Mouse (Mus musculus) layer of hippocampus, adult 11-12 months (tissue): ENCODE measurements around the gene Mex3a.

ENCODE experiments used
- DNase-seq: peaks from one replicate; pipeline ENCODE4 v3.0.0; 2022; ENCODE audit warnings: low spot score

Gene Mex3a

DNA sequence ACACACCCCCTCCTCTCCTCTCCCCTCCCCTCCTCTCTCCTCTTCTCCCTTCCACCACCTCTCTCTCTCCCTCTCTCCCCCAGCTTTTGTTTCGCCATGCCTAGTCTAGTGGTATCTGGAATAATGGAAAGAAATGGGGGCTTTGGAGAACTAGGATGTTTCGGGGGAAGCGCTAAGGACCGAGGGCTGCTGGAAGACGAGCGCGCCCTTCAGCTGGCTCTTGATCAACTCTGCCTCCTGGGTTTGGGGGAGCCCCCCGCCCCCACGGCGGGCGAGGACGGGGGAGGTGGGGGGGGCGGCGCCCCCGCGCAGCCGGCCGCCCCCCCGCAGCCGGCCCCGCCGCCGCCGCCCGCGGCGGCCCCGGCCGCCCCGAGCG, at the start of gene Mex3a:
TSS of gene Mex3a (plus strand) at position 97 of the 376 bp plus-strand sequence.
- DNase-seq = no peak

DNA sequence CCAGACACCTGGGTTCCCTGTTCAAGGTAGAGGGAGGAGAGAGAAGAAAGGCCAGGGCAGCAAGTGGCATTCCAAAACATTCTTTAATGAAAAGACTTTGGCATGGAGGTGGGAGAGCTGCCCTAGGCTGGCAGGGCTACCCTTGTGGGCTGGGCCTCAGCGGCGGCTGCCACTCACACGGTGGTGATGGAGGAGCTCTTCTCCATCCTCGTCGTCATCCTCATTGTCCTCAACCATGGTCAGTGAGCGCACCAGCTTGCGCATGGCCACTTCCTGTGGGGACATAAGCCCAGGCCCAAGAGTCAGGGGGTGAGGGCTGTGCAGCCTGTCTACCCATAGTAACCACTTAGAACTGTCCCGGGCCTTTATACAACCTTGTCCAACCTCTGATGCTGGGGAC, 49.1 kb upstream of the Mex3a start:
- DNase-seq = no peak

DNA sequence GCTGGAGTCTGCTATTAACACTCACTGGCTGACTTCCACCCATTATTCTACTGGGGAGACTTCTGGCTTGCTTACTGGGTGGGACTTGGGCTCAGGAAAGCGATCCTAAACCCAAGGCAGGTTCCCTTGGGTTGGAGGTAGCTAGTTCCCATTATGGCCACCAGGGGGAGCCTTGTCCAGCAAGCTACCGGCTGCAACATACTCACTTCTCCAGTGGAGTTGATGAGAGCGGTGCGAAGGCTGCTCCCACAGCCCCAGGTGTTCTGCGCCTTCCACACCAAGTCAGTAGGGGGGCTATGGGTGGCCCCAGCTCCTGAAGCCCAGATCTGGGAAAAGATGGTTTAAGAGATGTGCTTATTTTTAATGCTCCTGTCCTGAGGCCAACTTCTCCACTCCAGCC, 48.6 kb upstream of the Mex3a start:
- peak; percentile 84 for DNase-seq

DNA sequence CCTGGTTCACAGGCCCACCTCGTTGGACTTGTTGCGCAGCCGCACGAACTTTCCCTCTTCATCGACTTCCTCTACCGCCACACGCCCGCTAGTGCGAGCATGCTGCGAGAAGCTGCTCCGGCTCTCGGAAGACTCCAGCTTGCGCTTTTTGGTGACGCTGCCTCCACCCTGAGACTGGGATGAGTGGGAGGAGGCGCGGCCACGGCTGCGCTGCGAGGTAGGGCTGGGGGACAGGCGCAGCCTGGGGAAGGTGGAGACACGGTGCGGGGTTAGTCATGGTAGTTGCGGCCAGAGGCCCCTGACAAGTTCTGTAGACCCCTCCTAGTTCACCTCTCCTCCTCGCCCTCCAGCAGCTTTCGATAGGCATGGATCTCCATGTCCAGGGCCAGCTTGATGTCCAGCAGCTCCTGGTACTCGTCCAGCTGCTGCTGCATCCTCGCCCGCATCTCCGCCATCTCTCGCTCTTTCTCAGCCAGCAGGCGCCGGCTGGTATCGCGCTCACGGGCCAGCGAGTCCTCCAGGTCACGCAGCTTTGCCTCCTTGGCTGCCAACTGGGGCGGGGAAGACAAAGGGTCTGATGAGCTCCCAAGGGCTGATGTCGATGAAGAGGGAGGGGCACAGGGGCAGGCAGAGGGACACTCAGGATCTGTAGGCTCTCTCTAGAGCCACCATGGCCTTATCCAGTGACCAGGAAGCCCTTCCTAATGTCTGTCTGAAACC, 47.4 kb upstream of the Mex3a start:
- DNase-seq = no peak

DNA sequence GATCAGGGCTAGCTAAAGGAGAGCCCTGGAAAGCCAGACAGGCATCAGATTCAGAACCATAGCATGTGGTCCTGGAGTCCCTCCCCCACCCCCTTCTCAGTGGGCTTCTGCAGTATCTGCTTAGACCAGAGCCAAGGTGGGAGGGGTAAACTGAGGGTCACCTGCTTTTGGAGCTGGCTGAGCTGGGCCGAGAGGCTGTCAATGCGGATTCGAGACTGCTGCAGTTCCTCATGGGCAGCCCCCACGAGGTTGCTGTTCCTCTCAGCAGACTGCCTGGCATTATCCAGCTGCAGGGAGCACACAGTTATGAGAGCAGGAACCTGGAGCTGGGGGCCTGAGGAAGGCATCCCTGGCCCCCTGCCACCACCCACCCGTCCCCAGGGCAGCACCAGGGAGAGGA, 46.2 kb upstream of the Mex3a start:
- no peak for DNase-seq

DNA sequence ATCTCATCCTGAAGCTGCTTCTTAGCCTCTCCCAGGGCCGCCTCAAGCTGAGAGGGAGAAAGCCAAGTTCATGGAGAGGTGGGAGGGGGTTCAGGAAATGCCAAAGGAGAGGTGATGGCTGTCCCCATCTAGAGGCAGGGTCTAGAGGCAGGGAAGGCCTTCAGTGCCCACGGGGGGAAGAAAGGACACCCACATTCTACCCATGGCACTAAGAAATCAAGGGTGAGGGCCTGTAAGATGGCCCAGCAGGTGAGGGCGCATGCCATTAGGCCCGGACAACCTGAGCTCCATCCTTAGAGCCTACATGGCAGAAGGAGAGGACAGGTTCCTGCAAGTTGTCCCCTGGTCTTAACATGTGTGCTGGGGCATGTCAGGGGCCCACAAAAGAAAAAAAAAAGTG, 45.3 kb upstream of the Mex3a start:
- no peak for DNase-seq

DNA sequence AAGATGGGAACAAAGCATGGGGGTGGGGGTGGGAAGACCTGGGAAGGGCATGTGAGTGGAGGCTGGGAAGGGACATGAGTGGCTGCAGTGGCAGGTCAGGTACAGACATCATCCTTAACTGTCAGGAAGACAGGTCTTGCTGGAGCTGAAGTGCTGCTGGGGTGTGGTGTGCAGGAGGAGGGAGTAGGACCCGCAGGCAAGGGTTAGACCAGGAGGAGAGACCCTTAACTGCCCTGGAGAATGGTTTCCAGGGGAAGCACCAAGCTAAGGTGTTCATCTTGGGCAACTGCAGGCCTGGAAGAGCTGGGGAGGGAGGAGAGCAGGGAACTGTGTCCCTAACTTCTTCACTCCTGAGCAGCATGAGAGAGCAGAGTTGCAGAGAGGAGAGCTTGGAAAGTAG, 44.8 kb upstream of the Mex3a start:
- no peak for DNase-seq

DNA sequence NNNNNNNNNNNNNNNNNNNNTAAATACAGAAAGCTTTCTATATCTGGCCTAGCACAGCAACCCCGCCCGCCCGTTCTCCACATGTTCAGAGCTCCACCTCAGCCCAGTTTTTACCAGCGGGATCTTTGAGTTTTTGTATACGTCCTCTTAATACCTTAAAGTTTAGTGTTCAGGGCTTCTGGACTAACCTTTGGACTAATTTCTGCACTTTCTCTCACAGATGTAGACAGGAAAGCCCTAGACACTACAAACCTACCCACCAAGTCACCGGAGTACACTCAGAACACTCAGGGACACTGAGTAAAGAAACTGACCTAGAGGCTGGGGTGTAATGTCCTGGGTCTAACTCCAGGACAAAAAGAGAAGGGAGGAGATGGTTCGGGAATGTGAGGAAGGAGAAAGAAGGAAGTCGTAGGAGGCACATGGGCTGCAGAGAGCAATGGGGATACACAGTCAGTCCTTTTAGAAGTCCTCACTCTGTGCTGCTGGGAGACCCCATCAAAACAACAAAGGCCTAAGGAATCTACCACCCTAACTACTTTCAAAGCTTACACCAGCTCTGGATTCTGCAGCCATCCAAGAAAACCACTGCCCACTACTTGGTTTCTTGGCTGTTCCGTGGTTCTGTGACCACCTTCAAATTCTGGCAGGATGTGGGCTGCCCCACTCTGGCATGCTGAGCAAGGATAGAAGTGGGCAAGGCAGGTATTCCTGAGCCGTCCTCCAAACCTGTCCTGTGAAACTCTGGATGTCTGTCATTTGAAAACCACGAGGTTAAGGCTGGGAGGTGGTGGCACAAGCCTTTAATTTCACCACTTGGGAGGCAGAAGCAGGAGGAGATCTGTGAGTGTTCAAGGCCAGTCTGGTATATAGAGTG, 38.3 kb upstream of the Mex3a start:
- no peak for DNase-seq

DNA sequence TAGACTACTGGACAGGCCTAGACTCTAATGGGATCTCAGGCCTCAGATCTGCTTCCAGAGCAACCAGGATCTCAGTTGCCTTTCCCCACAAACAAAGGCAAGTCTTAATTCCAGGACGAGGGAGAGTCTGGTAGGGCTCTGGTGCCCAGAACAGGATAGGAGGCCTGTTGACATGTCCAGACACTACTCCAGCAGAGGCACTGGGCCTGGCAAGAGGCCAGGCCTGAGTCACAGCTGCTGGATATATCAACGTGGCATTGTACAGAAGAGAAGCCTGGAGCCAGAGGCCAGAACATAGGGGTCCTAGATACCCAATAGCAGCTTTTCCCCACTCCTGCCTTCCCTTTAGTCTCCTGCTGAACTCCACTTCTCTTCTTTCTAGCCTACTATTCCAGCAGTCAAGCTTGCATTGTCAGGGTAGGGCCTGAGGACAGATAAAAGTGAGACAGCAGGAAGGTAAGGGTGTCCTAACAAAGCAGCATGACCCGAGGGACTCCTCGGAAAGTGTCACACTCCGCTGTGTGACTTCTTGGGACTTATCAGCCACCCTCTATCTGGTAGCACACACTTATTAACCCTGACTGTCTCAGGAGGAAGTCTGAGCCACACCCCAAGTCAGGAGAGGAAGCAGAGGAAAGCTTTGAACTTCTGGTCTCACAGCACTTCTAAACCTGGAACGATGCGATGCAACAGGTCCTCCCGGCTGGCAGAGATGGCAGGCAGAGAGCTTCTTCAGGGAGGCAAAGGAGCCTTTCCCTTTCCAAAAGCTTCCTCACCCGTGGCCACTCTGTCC, 37.2 kb upstream of the Mex3a start:
- DNase-seq = peak; percentile 77

DNA sequence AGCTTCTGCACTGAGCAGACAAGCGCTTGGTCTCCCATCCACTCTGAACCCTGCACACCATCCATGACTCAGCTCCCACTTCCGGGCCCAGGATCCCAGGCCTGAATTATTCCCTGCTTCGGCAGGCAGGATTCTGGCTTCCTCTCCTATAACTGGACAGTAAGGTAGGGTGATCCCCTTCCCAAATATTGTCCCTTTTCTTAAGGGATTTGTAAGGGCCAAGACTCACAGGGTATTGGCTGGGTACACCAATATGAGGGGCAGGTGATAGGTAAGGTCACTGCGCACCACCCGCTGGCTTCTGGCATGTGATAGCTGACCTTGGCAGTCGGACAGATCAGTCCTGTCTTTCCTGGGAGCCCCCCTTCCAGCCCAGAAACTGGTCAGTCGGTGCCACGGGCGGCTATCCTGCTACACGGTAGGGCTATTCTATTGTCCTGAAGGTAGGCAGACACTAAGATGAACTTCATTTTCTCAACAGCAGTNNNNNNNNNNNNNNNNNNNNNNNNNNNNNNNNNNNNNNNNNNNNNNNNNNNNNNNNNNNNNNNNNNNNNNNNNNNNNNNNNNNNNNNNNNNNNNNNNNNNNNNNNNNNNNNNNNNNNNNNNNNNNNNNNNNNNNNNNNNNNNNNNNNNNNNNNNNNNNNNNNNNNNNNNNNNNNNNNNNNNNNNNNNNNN, 36.3 kb upstream of the Mex3a start:
- DNase-seq = no peak

DNA sequence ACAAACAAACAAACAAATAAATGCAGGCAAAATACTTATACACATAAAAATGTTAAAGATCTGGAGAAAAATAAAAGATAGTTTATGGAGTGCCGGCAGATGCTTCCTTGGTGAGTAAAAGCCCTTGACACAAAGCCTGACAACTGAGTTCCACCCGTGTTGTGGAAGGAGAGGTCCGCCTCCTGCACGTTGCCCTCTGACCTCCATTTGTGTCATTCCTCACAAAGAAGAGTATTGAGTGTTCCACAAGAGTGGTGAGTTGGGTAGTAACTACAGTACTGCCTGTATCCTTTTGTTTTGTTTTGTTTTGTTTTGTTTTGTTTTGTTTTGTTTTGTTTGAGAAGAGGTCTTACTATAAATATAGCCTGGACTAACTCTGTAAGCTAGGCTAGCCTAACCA, 32.6 kb upstream of the Mex3a start:
- DNase-seq = no peak

DNA sequence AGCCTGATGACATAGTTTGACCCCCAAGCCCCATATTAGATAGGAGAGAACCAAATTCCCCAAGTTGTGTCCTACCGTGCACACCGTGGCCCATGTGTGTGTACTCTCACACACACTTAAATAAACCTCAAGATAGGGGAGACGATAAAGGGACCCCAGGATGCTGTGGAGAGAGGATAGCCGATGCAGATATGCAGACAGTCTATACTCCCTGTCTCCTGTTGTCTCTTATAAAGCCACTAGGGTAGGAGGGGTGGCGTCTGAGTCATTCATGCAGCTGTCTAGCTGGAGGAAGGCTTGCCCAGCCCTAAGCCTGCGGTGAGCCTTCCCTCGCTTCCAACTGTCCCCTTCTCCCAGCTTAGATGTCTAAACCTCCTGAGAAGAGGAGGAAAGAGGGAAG, 32.1 kb upstream of the Mex3a start:
- no peak for DNase-seq

DNA sequence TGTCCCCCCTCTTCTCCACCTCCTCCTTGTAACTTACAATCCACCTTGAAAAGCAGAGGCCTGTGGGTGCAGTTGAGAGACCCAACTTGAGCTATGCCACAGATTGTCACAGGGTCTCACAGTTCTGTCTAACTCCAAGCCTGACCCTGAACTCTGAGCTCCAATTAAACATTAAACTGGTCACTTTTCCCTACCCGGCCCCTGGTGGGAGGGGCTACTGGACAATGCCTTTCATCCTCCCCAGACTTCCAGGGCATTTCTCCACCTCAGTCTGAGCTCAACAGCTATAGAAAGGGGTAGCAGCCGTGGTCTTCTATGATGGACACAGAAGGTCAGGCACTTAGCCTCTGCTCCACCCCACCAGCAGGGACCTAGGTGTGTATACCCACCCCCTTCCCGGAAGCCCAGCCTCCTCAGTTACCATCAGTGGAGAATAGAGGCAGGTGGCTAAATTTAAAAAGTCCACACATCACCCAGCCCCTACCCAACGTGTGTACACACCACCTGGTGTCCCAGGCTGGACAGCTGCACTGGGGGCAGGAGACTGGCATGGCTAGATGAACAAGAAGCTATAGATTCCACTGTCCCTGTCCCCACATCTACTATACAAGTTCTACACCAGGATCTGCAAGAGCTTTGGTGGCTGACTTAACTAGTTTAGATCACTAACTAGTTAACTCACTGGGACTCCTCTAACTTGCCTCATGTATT, 31.4 kb upstream of the Mex3a start:
- no peak for DNase-seq

DNA sequence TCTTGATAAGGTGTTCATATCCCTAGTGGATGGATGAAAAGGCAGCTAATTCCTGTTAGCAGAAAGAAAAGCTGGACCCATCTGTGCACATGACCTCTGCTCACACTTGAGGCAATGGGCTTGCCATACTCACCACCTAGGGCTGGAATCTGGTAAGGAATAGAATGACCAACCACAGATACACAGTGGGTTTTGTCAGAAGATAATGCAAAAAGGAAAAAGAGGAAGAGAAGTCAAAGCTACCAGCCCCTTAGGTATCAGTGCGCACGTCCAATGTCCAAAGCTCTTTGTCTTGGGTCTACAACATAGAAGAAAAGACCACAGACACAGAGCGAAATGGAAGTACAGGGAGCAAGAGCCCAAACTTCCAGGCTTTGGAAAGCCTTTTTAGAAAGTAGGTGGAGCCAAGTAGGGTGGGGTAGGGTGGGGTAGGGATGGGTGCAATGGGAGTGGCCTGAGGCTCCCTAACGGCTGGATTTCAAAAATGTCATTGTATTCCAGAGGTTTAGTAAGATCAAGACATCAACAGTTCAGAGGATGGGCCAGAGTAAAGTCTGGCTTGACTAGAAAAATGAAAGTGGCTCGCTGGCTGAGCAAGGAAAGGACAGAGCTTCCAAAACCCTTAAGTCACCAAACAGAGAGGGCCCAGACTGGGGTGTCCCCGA, 30.7 kb upstream of the Mex3a start:
- DNase-seq = no peak

DNA sequence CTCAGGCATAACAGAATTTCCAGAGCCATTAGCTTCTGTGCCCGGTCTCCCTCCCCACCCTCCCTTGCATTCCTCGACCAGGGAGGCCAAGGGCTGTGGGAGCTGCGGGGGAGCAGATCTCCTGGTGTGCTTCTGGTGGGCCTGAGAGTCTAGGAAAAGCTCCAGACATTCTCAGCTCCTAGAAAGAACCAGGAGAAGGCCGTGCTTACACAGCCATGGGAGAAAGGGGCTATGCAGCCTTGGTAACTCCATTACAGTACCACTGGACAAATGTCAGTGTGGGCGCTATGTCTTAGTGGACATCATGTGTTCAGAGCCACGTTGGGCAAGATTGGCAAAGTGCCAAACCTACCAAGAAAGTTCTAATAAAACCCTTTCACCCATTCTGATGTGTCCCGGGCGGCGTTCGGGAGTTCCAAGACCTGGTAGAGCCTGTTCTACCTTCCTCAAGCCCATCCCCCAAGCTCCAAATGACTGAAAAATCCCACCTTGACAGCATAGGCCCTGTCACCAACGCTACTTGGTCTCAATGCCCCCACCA, 30.1 kb upstream of the Mex3a start:
- DNase-seq = peak; percentile 51

DNA sequence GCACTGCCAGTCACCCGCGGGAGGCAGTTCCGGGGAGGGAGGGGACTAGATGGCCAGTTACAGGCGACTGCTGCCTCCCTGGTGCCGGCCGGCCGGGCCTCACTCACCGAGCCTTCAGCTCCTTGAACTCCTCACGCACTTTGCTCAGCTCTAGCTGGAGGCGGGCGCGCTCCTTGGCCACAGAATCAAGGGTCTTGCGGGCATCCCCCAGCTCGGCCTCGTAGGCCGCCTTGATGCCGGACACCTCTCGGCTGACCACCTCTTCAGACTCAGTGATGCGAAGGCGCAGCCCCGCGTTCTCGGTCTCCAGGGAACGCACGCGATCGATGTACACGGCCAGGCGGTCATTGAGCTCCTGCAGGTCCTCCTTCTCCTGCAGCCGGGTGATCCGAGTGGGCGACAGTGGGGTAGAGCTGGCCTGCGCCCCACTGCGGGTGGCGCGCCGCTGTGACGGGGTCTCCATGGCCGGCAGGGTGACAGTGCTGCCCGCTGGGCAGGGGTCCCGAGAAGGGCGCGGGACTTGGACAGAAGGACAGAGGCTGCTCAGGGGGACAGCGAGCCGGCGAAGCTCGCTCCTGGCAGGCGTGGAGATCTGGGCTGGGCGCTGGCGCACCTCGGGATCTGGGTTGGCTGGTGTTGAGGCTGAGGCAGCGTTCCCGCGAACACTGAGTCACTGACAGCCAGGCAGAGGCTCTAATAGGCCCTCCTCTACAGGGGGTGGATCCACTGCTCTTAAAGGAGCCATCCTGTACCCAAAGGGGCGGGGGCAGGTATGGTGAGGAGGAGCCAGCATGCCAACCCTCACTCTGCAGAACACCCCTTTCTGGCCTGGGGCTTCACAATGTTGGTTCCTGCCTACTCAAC, 29.3 kb upstream of the Mex3a start:
- peak; percentile 91 for DNase-seq

DNA sequence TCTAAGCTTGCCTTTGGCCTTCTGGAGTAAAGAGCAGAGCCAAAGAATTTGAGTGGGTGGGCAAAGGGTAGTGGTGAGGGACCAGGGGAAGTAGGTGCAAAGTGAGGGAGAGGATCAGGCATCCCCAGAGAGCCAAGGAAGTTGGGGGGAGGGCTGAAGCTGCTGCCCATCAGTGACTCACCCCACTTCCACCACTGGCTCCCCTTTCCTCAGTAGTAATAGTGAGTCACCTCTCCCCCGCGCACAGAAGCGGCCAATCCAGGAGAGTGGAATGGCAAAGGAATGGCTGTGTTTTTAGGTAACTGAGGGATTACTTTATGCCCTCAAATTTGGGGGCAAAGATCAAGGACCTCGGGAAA, 28.7 kb upstream of the Mex3a start:
- DNase-seq = peak; percentile 36

DNA sequence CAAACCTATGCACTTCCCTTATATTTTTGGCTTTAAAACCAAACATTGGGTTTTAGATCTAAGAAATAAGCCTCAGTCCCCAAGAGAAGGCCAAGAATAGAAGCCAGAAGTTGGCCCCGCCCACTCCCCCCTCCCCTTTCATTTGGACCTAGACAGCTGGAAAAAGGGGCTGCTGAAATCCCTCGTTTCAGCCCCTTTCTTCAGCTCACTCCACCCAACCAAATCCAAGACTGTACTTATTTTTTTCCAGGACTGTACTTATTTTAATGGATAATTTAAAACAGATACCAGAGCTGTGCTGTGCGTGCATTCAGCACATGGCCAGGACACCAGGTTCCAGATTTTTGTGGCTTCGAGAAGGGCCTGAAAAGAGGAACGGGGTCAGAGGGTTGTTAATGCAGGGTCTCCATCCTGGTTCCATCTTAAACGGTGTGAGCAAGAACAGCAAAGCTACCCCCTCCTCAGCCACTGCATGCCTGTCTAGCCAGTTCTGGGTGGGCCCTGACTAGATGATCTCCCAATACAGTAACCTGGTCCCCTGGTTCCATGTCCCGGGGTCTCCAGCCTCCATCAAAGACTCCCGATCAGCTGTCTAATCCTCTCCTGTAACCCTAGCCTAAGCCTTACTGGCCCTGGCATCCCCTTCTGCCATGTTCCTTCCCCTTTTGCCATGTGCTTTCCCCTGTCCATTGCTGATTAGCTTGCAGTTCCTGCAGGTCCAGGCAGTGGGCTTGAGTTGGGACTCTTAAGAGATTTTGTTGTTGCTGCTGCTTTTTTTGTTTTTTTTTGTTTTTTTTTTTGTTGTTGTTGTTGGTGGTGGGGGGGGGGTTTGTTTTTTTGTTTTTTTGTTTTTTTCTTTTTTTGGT, 28.1 kb upstream of the Mex3a start:
- DNase-seq = no peak

DNA sequence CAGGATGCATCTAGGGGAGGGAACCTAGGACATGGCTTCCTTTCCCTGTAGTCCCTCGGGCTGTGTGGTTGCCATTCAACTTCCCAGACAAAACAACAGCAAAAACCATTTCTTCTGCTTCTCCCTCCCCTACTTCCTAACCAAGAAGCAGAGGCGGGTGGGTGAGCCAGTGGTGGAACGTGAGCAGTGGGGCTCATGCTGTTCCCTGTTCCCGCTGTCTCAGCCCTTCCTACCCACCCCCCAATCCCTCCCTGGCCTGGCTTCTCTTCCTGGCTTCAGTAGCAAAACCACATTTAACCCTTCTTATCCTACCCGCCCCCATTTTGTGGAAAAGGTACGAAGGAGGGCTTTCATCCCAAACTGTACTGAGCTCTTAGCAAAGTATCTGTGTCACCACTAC, 27.1 kb upstream of the Mex3a start:
- no peak for DNase-seq
